Mouse (Mus musculus): ENCODE measurements around the gene Tal1.

GRCm38 (mm10) chr4:115047750-115048149, 8.5 kb upstream of the Tal1 start:
- TF ChIP-seq CTCF (IDR thresholded peaks at IDR 0.05; ENCODE audit: low read depth, low read length) (peak; percentile 73), POLR2A (IDR thresholded peaks at IDR 0.05; ENCODE audit: extremely low read depth, insufficient read depth, low read length) (no peak)

Measured in liver, adult 2 months (tissue).